26 mouse cellular contexts compared by ENCODE assay signal in the genomic region with DNA sequence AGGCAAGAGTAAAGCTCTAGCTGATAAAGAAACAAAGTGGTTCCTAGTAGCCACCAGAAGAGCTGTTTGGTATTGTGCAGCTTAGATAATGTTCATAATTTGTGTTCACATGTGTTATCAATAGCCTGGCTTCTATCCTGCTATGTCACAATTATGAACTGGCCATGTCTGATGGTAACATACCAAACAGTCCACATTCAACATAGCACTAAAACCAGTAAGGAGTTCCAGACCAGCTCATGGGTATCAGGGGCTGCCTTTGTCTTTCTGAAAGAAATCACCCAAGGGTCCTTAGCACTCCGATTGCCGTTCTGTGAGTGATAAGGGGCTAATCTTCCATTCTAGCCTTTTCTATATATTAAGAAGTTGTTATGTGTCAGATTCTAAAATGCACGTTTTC. TPM values are rescaled to one million over a fixed set of nuclear protein-coding genes. Genes with fewer than 3 reads are reported as not detected.
A peak's percentile ranks its signal among the peaks of the same experiment; 100 is the strongest.
DNase-seq lines count a peak whose midpoint lies in the region; ATAC-seq and TF ChIP-seq lines count a peak whose summit lies in the region.
"Had no signal": no experiment of that assay in that cellular context is flagged by ENCODE, and none has a peak within 500 bp of the region (broad histone marks: within the 10 kb centered on the region; RNA-seq: fewer than 3 reads in every experiment).

No protein-coding gene starts in this region.

- DNase-seq in heart, adult 2 months: no peak
- DNase-seq in heart, adult 18-20 months: no peak
- DNase-seq in heart, adult 8-10 months (ENCODE audit: low spot score): no peak
- DNase-seq in heart, postnatal 10 days: no peak
- DNase-seq in lung, postnatal 10 days: no peak
- DNase-seq: adrenal gland, adult 8-10 months; adrenal gland, postnatal 25 days; cerebellum, adult 11-12 months; cerebellum, adult 8-10 months; cerebellum, postnatal 10 days; cerebellum, postnatal 36 days; gastrocnemius, postnatal 25 days; kidney, adult 18-20 months had no signal

- H3K4me3 ChIP-seq in heart, adult 2 months: no peak overlapping the region
- H3K4me3 ChIP-seq in heart, embryonic 13.5 days: no peak overlapping the region
- H3K4me3 ChIP-seq in heart, embryonic 16.5 days (ENCODE audit: low read length): no peak overlapping the region
- no peak overlapping the region for H3K4me3 ChIP-seq in lung, embryonic 16.5 days (ENCODE audit: low read length)
- H3K4me3 ChIP-seq: embryonic facial prominence, embryonic 10.5 days; embryonic facial prominence, embryonic 13.5 days; erythroblast, embryonic 14.5 days; forebrain, embryonic 12.5 days; forebrain, embryonic 15.5 days had no signal

- intact Hi-C loops in heart, adult 2 months (cut with DNase I): loop anchor here (1.0 kb wide), 1 partner anchor 82 kb away; no protein-coding TSS in a partner anchor
- intact Hi-C loops in heart, postnatal 10 days (cut with DNase I): no loop called here

- peaks cover 2% of the 10 kb centered on the region; the same call in 1 of the 2 replicates for H3K36me3 ChIP-seq in heart, adult 2 months (ENCODE audit: control insufficient read depth, insufficient read depth, low read length)
- H3K36me3 ChIP-seq in heart, embryonic 13.5 days: no peaks in the 10 kb centered on the region
- no peaks in the 10 kb centered on the region for H3K36me3 ChIP-seq in heart, embryonic 16.5 days (ENCODE audit: control insufficient read depth, insufficient read depth)
- H3K36me3 ChIP-seq in lung, embryonic 16.5 days (ENCODE audit: control insufficient read depth, insufficient read depth, low read length): no peaks in the 10 kb centered on the region
- H3K36me3 ChIP-seq: embryonic facial prominence, embryonic 10.5 days; embryonic facial prominence, embryonic 13.5 days; forebrain, embryonic 12.5 days; forebrain, embryonic 15.5 days had no signal

- peak overlapping the region; percentile 57 for H3K27ac ChIP-seq in heart, adult 2 months
- peak overlapping the region; percentile 51; the same call in 1 of the 2 replicates for H3K27ac ChIP-seq in heart, embryonic 13.5 days (replicated peaks)
- H3K27ac ChIP-seq in heart, embryonic 16.5 days (ENCODE audit: low read length): no peak overlapping the region
- no peak overlapping the region for H3K27ac ChIP-seq in lung, embryonic 16.5 days (ENCODE audit: low read length)
- H3K27ac ChIP-seq: embryonic facial prominence, embryonic 10.5 days; embryonic facial prominence, embryonic 13.5 days; forebrain, embryonic 12.5 days; forebrain, embryonic 15.5 days; hindbrain, embryonic 14.5 days; hindbrain, postnatal 0 days had no signal

- H3K9ac ChIP-seq in heart, adult 2 months (ENCODE audit: low read depth, low read length): no peak overlapping the region
- H3K9ac ChIP-seq in heart, embryonic 13.5 days: no peak overlapping the region
- no peak overlapping the region for H3K9ac ChIP-seq in heart, embryonic 16.5 days (ENCODE audit: low read length)
- H3K9ac ChIP-seq in lung, embryonic 16.5 days (ENCODE audit: low read length): no peak overlapping the region
- H3K9ac ChIP-seq: embryonic facial prominence, embryonic 13.5 days; forebrain, embryonic 12.5 days; forebrain, embryonic 15.5 days; hindbrain, embryonic 14.5 days had no signal

- H3K9me3 ChIP-seq in heart, embryonic 13.5 days: no peaks in the 10 kb centered on the region
- no peaks in the 10 kb centered on the region for H3K9me3 ChIP-seq in heart, embryonic 16.5 days (replicated peaks; ENCODE audit: control insufficient read depth, low read length)
- no peaks in the 10 kb centered on the region for H3K9me3 ChIP-seq in lung, embryonic 16.5 days (ENCODE audit: control insufficient read depth, low read length)
- H3K9me3 ChIP-seq: embryonic facial prominence, embryonic 10.5 days; embryonic facial prominence, embryonic 13.5 days; forebrain, embryonic 12.5 days; forebrain, embryonic 15.5 days had no signal

- no peak for TF ChIP-seq EP300 in heart, adult 2 months (IDR thresholded peaks at IDR 0.05; ENCODE audit: insufficient read depth, low read depth, low read length)

- H3K27me3 ChIP-seq in heart, adult 2 months (ENCODE audit: control insufficient read depth, insufficient read depth, low read length): no peaks in the 10 kb centered on the region
- H3K27me3 ChIP-seq in heart, embryonic 13.5 days (replicated peaks): peaks cover 76% of the 10 kb centered on the region
- peaks cover 20% of the 10 kb centered on the region for H3K27me3 ChIP-seq in heart, embryonic 16.5 days (ENCODE audit: control insufficient read depth, insufficient read depth, low read length)
- H3K27me3 ChIP-seq in lung, embryonic 16.5 days (ENCODE audit: control insufficient read depth, insufficient read depth, low read depth, low read length): no peaks in the 10 kb centered on the region
- H3K27me3 ChIP-seq: embryonic facial prominence, embryonic 13.5 days; forebrain, embryonic 12.5 days; forebrain, embryonic 15.5 days had no signal

- WGBS in heart, adult 2 months: 46% methylated on average over 3 of the region's 3 CpGs
- 16% methylated on average over 3 of the region's 3 CpGs for WGBS in heart, embryonic 13.5 days
- 20% methylated on average over 3 of the region's 3 CpGs for WGBS in heart, embryonic 16.5 days
- 45% methylated on average over 3 of the region's 3 CpGs for WGBS in lung, embryonic 16.5 days

- TF ChIP-seq CTCF in heart, adult 2 months (IDR thresholded peaks at IDR 0.05): no peak

- ATAC-seq in heart, embryonic 13.5 days (ENCODE audit: extremely low read depth, insufficient number of reproducible peaks, low FRiP score, low TSS enrichment): no peak; the same call in 1 of the 2 replicates
- ATAC-seq in heart, embryonic 16.5 days (replicated peaks; ENCODE audit: extremely low read depth, insufficient read depth, low FRiP score): peak; percentile 71
- ATAC-seq in lung, embryonic 16.5 days (ENCODE audit: low read depth): peak; percentile 19; the same call in 1 of the 2 replicates
- ATAC-seq: activated CD4-positive, CD25-positive, alpha-beta regulatory T cell, adult 4 months; forebrain, embryonic 15.5 days; hindbrain, postnatal 0 days; inflammation-experienced regulatory T-cells, adult 6 months; intestine, embryonic 16.5 days had no signal

- no peaks in the 10 kb centered on the region for H3K79me2 ChIP-seq in heart, adult 2 months (replicated peaks; ENCODE audit: control insufficient read depth, insufficient read depth, low read length)

- H3K4me1 ChIP-seq in heart, adult 2 months (ENCODE audit: control insufficient read depth, insufficient read depth, low read length): peaks cover 11% of the 10 kb centered on the region
- peaks cover 18% of the 10 kb centered on the region for H3K4me1 ChIP-seq in heart, embryonic 13.5 days
- peaks cover 14% of the 10 kb centered on the region for H3K4me1 ChIP-seq in heart, embryonic 16.5 days (ENCODE audit: control insufficient read depth, insufficient read depth, low read length)
- peaks cover 6% of the 10 kb centered on the region for H3K4me1 ChIP-seq in lung, embryonic 16.5 days (replicated peaks; ENCODE audit: control insufficient read depth, insufficient read depth, low read length)
- H3K4me1 ChIP-seq: embryonic facial prominence, embryonic 10.5 days; embryonic facial prominence, embryonic 13.5 days; forebrain, embryonic 12.5 days had no signal

- TF ChIP-seq POLR2A in heart, adult 2 months (IDR thresholded peaks at IDR 0.05; ENCODE audit: insufficient read depth, low read depth, low read length): no peak

- peak overlapping the region; percentile 49 for H3K4me2 ChIP-seq in heart, embryonic 13.5 days
- peak overlapping the region; percentile 24 for H3K4me2 ChIP-seq in heart, embryonic 16.5 days (ENCODE audit: low read depth, low read length)
- no peak overlapping the region for H3K4me2 ChIP-seq in lung, embryonic 16.5 days (ENCODE audit: low read depth, low read length)
- H3K4me2 ChIP-seq: embryonic facial prominence, embryonic 13.5 days; forebrain, embryonic 12.5 days; forebrain, embryonic 15.5 days; hindbrain, embryonic 14.5 days had no signal

RNA-seq across cellular contexts. Expression of a gene that starts 58.7 kb away (rescaled TPM):
- total RNA-seq in heart, adult 2 months (2021): 100 to 1,000 TPM; 115 to 153 TPM
- 37.2 and 79.2 TPM in 2 replicates for polyA plus RNA-seq in heart, adult 2 months (2012; rRNA removed)
- total RNA-seq in heart, adult 18-20 months (2021): 100 to 1,000 TPM; 127 to 137 TPM
- 15.2 and 17.3 TPM in 2 replicates for polyA plus RNA-seq in heart, embryonic 13.5 days (2015; fragmentation: Nextera tagmentation; extraction: Ambion mirVana)
- 100 to 1,000 TPM; 154 to 156 (median 155) TPM for total RNA-seq in heart, adult 8-10 months (2022)
- polyA plus RNA-seq in heart, embryonic 16.5 days (2015; fragmentation: Nextera tagmentation; extraction: Ambion mirVana): 20.2 and 21.8 TPM in 2 replicates
- total RNA-seq in heart, postnatal 10 days (2021): 10 to 100 TPM; 28.6 to 52.8 TPM
- 27.7 and 28.1 TPM in 2 replicates for polyA plus RNA-seq in lung, embryonic 16.5 days (2015; fragmentation: Nextera tagmentation; extraction: Ambion mirVana)

Comparison
In these comparisons a context has a peak if more than half of its experiments do, and no peak if none do; other contexts are left out.
1. H3K27ac ChIP-seq: peak in heart, adult 2 months (single experiment) and heart, embryonic 13.5 days (single experiment); none in heart, embryonic 16.5 days (single experiment) and lung, embryonic 16.5 days (single experiment).